Mouse (Mus musculus) heart, embryonic 12.5 days (tissue): ENCODE measurements at regions not wholly inside any gene's neighbourhood (a gene's known extent, or its start where the extent isn't known, plus 50 kb on each side); places are given as distances from the start of the nearest gene placed in this dataset.

Experiments
- ATAC-seq: fragments of 200-750 bp; cut with Nextera tagmentation; 2 replicates; pipeline ENCODE4 v1.8.0; 2017; ENCODE audit warnings: moderate TSS enrichment, moderate library complexity; ENCODE audit not compliant: insufficient number of reproducible peaks, low FRiP score
- H3K27ac ChIP-seq: fragments of 300-500 bp; sonication (generic); 2 replicates; pipeline ENCODE4 v1.5.1; 2016; ENCODE audit warnings: mild to moderate bottlenecking, moderate library complexity; ENCODE audit not compliant: poor library complexity, severe bottlenecking
- H3K27me3 ChIP-seq: fragments of 300-500 bp; sonication (generic); replicated peaks from 2 replicates; pipeline ENCODE4 v1.6.1; 2016; ENCODE audit warnings: mild to moderate bottlenecking, moderate library complexity
- H3K36me3 ChIP-seq: fragments of 300-500 bp; sonication (generic); 2 replicates; pipeline ENCODE4 v1.6.1; 2016; ENCODE audit warnings: mild to moderate bottlenecking, moderate library complexity
- H3K4me1 ChIP-seq: fragments of 300-500 bp; sonication (generic); replicated peaks from 2 replicates; pipeline ENCODE4 v1.6.1; 2016; ENCODE audit warnings: mild to moderate bottlenecking
- H3K4me2 ChIP-seq: fragments of 300-500 bp; sonication (generic); 2 replicates; pipeline ENCODE4 v1.6.1; 2016; ENCODE audit warnings: mild to moderate bottlenecking, moderate library complexity
- H3K4me3 ChIP-seq: fragments of 300-500 bp; sonication (generic); 2 replicates; pipeline ENCODE4 v1.5.1; 2016; ENCODE audit warnings: mild to moderate bottlenecking
- H3K9ac ChIP-seq: fragments of 300-500 bp; sonication (generic); 2 replicates; pipeline ENCODE4 v1.6.1; 2016; ENCODE audit warnings: mild to moderate bottlenecking, moderate library complexity
- H3K9me3 ChIP-seq: fragments of 300-500 bp; sonication (generic); replicated peaks from 2 replicates; pipeline ENCODE4 v1.6.1; 2016; ENCODE audit warnings: mild to moderate bottlenecking, moderate library complexity
- WGBS: fragments of 180-500 bp; shearing (Covaris S2); methylation state at CpG from one replicate; pipeline ENCODE4 v1.1.7; 2016; 5-methylcytosine and 5-hydroxymethylcytosine counted together

- no peaks in the 10 kb centered on the region for H3K36me3 ChIP-seq
- no peak overlapping the region for H3K27ac ChIP-seq
- no peak overlapping the region for H3K4me2 ChIP-seq
- 56% methylated on average over 12 of the region's 12 CpGs for WGBS
- H3K4me1 ChIP-seq = no peaks in the 10 kb centered on the region; the same call in 1 of the 2 replicates
- H3K27me3 ChIP-seq = no peaks in the 10 kb centered on the region
- no peak overlapping the region for H3K4me3 ChIP-seq
- no peak overlapping the region for H3K9ac ChIP-seq
- ATAC-seq = no peak
- H3K9me3 ChIP-seq = no peaks in the 10 kb centered on the region
Measured at GRCm38 (mm10) chr8:25311811-25312533, 487.8 kb upstream of the Adam5 start.

- Histone ChIP-seq H3K4me3 (no peak overlapping the region), H3K4me1 (peaks cover 7% of the 10 kb centered on the region), H3K27me3 (no peaks in the 10 kb centered on the region), H3K9me3 (no peaks in the 10 kb centered on the region), H3K27ac (no peak overlapping the region), H3K9ac (no peak overlapping the region), H3K36me3 (no peaks in the 10 kb centered on the region), H3K4me2 (no peak overlapping the region)
- no peak for ATAC-seq
- 79% methylated on average over 4 of the region's 4 CpGs for WGBS
Measured at GRCm38 (mm10) chr8:25307956-25308355, 483.8 kb upstream of the Adam5 start.

GRCm38 (mm10) chr8:25307511-25307910 is 483.3 kb upstream of the Adam5 start:
- 79% methylated on average over 11 of the region's 11 CpGs for WGBS
- H3K4me3 ChIP-seq = no peak overlapping the region
- no peaks in the 10 kb centered on the region for H3K9me3 ChIP-seq
- H3K36me3 ChIP-seq = no peaks in the 10 kb centered on the region
- no peak overlapping the region for H3K9ac ChIP-seq
- H3K4me2 ChIP-seq = no peak overlapping the region
- peaks cover 7% of the 10 kb centered on the region for H3K4me1 ChIP-seq
- ATAC-seq = no peak
- no peaks in the 10 kb centered on the region for H3K27me3 ChIP-seq
- H3K27ac ChIP-seq = no peak overlapping the region

GRCm38 (mm10) chr8:25306769-25307491 is 482.8 kb upstream of the Adam5 start:
- H3K27me3 ChIP-seq = no peaks in the 10 kb centered on the region
- no peak overlapping the region for H3K4me3 ChIP-seq
- H3K9ac ChIP-seq = no peak overlapping the region
- no peak for ATAC-seq
- H3K9me3 ChIP-seq = no peaks in the 10 kb centered on the region
- H3K4me1 ChIP-seq = peaks cover 7% of the 10 kb centered on the region
- H3K4me2 ChIP-seq = no peak overlapping the region
- WGBS = 66% methylated on average over 15 of the region's 15 CpGs
- no peaks in the 10 kb centered on the region for H3K36me3 ChIP-seq
- H3K27ac ChIP-seq = no peak overlapping the region
